Mouse (Mus musculus) cerebellum, adult 2 months (tissue): Measurements from ENCODE around the gene Ift46. TPM values are rescaled to one million over a fixed set of nuclear protein-coding genes. Genes with fewer than 3 reads are reported as not detected.

Experiments used
- DNase-seq, 2 experiments: peaks; one replicate each; pipeline ENCODE4 v3.0.0; 2021
- H3K27ac ChIP-seq: fragments of 200-500 bp; 2 replicates; pipeline ENCODE4 v1.5.1; 2012; ENCODE audit warnings: low read length, control low read depth, inconsistent platforms; ENCODE audit not compliant: insufficient read depth
- H3K27me3 ChIP-seq: fragments of 200-500 bp; 2 replicates; pipeline ENCODE4 v1.6.1; 2012; ENCODE audit warnings: inconsistent platforms, mild to moderate bottlenecking, low read length, moderate library complexity; ENCODE audit not compliant: control insufficient read depth, insufficient read depth
- H3K4me1 ChIP-seq: fragments of 200-500 bp; 2 replicates; pipeline ENCODE4 v1.6.1; 2011; ENCODE audit warnings: low read length; ENCODE audit not compliant: control insufficient read depth, insufficient read depth
- H3K4me3 ChIP-seq: fragments of 200-500 bp; replicated peaks from 2 replicates; pipeline ENCODE3; 2011; ENCODE audit warnings: mild to moderate bottlenecking, low read depth, low read length, control low read depth; ENCODE audit not compliant: insufficient read depth
- CTCF ChIP-seq: fragments of 200-500 bp; IDR thresholded peaks from 2 replicates; pipeline ENCODE4 v1.5.1; 2011; ENCODE audit warnings: low read depth, mild to moderate bottlenecking, control low read depth, low read length, moderate library complexity, borderline replicate concordance; ENCODE audit not compliant: insufficient read depth
- POLR2A ChIP-seq: fragments of 200-500 bp; IDR thresholded peaks from 2 replicates; pipeline ENCODE4 v1.6.1; 2011; ENCODE audit warnings: low read length, control low read depth, borderline replicate concordance; ENCODE audit not compliant: insufficient read depth
- WGBS: fragments of 180-500 bp; shearing (Covaris S2); methylation state at CpG from one replicate; pipeline ENCODE4 v1.1.7; 2018; 5-methylcytosine and 5-hydroxymethylcytosine counted together
- polyA plus RNA-seq: library from polyadenylated mRNA; depleted of rRNA; stranded (reverse); fragments of >200 nt; gene quantifications from 2 replicates; pipeline ENCODE4 v1.2.3, GENCODE M21; 2012

Gene Ift46
- polyA plus RNA-seq, 1 experiment: 106 TPM

GRCm38 (mm10) chr9:44802808-44803450 is 35.2 kb downstream of the Ift46 start, which contains the start of gene Ttc36:
Gene Ttc36 (minus strand): TSS chr9:44803072.
- no peak within 1 kb of the TSS for H3K27ac ChIP-seq
- TF ChIP-seq CTCF (no peak), POLR2A (no peak)
- WGBS: 80% methylated on average over 4 of the region's 4 CpGs
- no peak within 1 kb of the TSS for H3K4me3 ChIP-seq
- DNase-seq: no peak
- H3K27me3 ChIP-seq: no peaks in the 10 kb centered on the region
- no peaks in the 10 kb centered on the region for H3K4me1 ChIP-seq

GRCm38 (mm10) chr9:44804678-44805077 is 37.0 kb downstream of the Ift46 start:
- no peak for DNase-seq
- WGBS: 71% methylated on average over 10 of the region's 10 CpGs
- Histone ChIP-seq H3K4me3 (no peak overlapping the region), H3K27ac (no peak overlapping the region), H3K27me3 (no peaks in the 10 kb centered on the region), H3K4me1 (no peaks in the 10 kb centered on the region)
- TF ChIP-seq POLR2A (no peak), CTCF (no peak)

GRCm38 (mm10) chr9:44805536-44805935 is 37.8 kb downstream of the Ift46 start:
- WGBS: 71% methylated on average over 5 of the region's 5 CpGs
- Histone ChIP-seq H3K27ac (no peak overlapping the region), H3K27me3 (no peaks in the 10 kb centered on the region), H3K4me1 (no peaks in the 10 kb centered on the region), H3K4me3 (no peak overlapping the region)
- TF ChIP-seq POLR2A: no peak
- no peak for TF ChIP-seq CTCF
- no peak for DNase-seq

GRCm38 (mm10) chr9:44807141-44807540 is 39.4 kb downstream of the Ift46 start:
- TF ChIP-seq POLR2A: no peak
- TF ChIP-seq CTCF: no peak
- 61% methylated on average over 5 of the region's 5 CpGs for WGBS
- Histone ChIP-seq H3K27ac (no peak overlapping the region), H3K4me1 (no peaks in the 10 kb centered on the region), H3K27me3 (no peaks in the 10 kb centered on the region), H3K4me3 (no peak overlapping the region)
- no peak for DNase-seq

GRCm38 (mm10) chr9:44807778-44808177 is 40.1 kb downstream of the Ift46 start:
- Histone ChIP-seq H3K4me3 (no peak overlapping the region), H3K4me1 (no peaks in the 10 kb centered on the region), H3K27ac (no peak overlapping the region), H3K27me3 (no peaks in the 10 kb centered on the region)
- WGBS: 92% methylated on average over 10 of the region's 10 CpGs
- DNase-seq: no peak
- no peak for TF ChIP-seq CTCF
- no peak for TF ChIP-seq POLR2A

- Histone ChIP-seq H3K4me1 (no peaks in the 10 kb centered on the region), H3K27me3 (no peaks in the 10 kb centered on the region), H3K4me3 (no peak overlapping the region), H3K27ac (no peak overlapping the region)
- DNase-seq: no peak
- WGBS: 94% methylated on average over 10 of the region's 10 CpGs
- TF ChIP-seq POLR2A: no peak
- no peak for TF ChIP-seq CTCF
Observed at GRCm38 (mm10) chr9:44810316-44810715, 42.6 kb downstream of the Ift46 start.

- no peak for DNase-seq
- no peak for TF ChIP-seq CTCF
- no peak for TF ChIP-seq POLR2A
- WGBS: 73% methylated on average over 8 of the region's 8 CpGs
Observed at GRCm38 (mm10) chr9:44814179-44814578, 46.5 kb downstream of the Ift46 start.

GRCm38 (mm10) chr9:44817522-44817921 is 49.8 kb downstream of the Ift46 start:
- WGBS: 86% methylated on average over 5 of the region's 5 CpGs
- no peak overlapping the region for H3K4me3 ChIP-seq
- TF ChIP-seq POLR2A: no peak
- TF ChIP-seq CTCF: no peak
- H3K4me1 ChIP-seq: no peaks in the 10 kb centered on the region
- DNase-seq: no peak
- no peaks in the 10 kb centered on the region for H3K27me3 ChIP-seq
- no peak overlapping the region for H3K27ac ChIP-seq

More at GRCm38 (mm10) chr9:44814179-44814578, 46.5 kb downstream of the Ift46 start:
- Histone ChIP-seq H3K4me3 (no peak overlapping the region), H3K4me1 (no peaks in the 10 kb centered on the region), H3K27ac (no peak overlapping the region), H3K27me3 (no peaks in the 10 kb centered on the region)
